Comparison of ENCODE assay signal across 14 mouse cellular contexts in genomic region chr17:45208596-45209386, GRCm38 (mm10).
DNase-seq lines count a peak whose midpoint lies in the region; ATAC-seq and TF ChIP-seq lines count a peak whose summit lies in the region.
"Had no signal": no experiment of that assay in that cellular context is flagged by ENCODE, and none has a peak within 500 bp of the region (broad histone marks: within the 10 kb centered on the region; RNA-seq: fewer than 3 reads in every experiment).

No protein-coding gene starts in this region.

- no peaks in the 10 kb centered on the region for H3K4me1 ChIP-seq in forebrain, postnatal 0 days (ENCODE audit: insufficient read depth)
- no peaks in the 10 kb centered on the region for H3K4me1 ChIP-seq in forebrain, embryonic 15.5 days
- no peaks in the 10 kb centered on the region for H3K4me1 ChIP-seq in embryonic facial prominence, embryonic 11.5 days (ENCODE audit: control insufficient read depth, insufficient read depth, low read length)
- H3K4me1 ChIP-seq in midbrain, embryonic 16.5 days (ENCODE audit: control insufficient read depth, insufficient read depth, low read length): 0 out of 2 replicates have a peak, but pooled peaks cover 4% of the 10 kb centered on the region
- H3K4me1 ChIP-seq: intestine, embryonic 15.5 days; liver, embryonic 15.5 days had no signal

- H3K4me3 ChIP-seq in forebrain, postnatal 0 days (ENCODE audit: low read depth, low read length): no peak overlapping the region
- H3K4me3 ChIP-seq in forebrain, embryonic 15.5 days: no peak overlapping the region
- no peak overlapping the region for H3K4me3 ChIP-seq in embryonic facial prominence, embryonic 11.5 days (ENCODE audit: low read depth, low read length)
- H3K4me3 ChIP-seq in midbrain, embryonic 16.5 days (ENCODE audit: low read depth, low read length): no peak overlapping the region
- H3K4me3 ChIP-seq: embryonic facial prominence, embryonic 13.5 days; heart, embryonic 12.5 days; intestine, embryonic 15.5 days; liver, embryonic 15.5 days had no signal

- H3K27me3 ChIP-seq in forebrain, postnatal 0 days (ENCODE audit: insufficient read depth, low read length): no peaks in the 10 kb centered on the region
- no peaks in the 10 kb centered on the region for H3K27me3 ChIP-seq in forebrain, embryonic 15.5 days
- H3K27me3 ChIP-seq in embryonic facial prominence, embryonic 11.5 days (ENCODE audit: control insufficient read depth, insufficient read depth, low read length): no peaks in the 10 kb centered on the region
- no peaks in the 10 kb centered on the region for H3K27me3 ChIP-seq in midbrain, embryonic 16.5 days (ENCODE audit: control insufficient read depth, insufficient read depth, low read depth, low read length)
- H3K27me3 ChIP-seq: heart, embryonic 12.5 days; intestine, embryonic 15.5 days; liver, embryonic 15.5 days had no signal

- ATAC-seq in forebrain, postnatal 0 days: peak; percentile 29; the same call in 1 of the 2 replicates
- ATAC-seq in forebrain, embryonic 15.5 days (replicated peaks): no peak
- no peak; the same call in 1 of the 2 replicates for ATAC-seq in embryonic facial prominence, embryonic 11.5 days (replicated peaks; ENCODE audit: insufficient number of reproducible peaks, low FRiP score, low TSS enrichment, low read depth)
- ATAC-seq in midbrain, embryonic 16.5 days: peak; percentile 28; the same call in 1 of the 2 replicates
- ATAC-seq in erythroid progenitor cell, adult 5-6 weeks (replicated peaks; ENCODE audit: low FRiP score, poor library complexity, severe bottlenecking): no peak
- no peak for ATAC-seq in activated CD4-positive, CD25-positive, alpha-beta regulatory T cell, adult 4 months
- ATAC-seq: intestine, embryonic 15.5 days had no signal

- peak; percentile 11 for DNase-seq in forebrain, postnatal 0 days
- peak; percentile 27 for DNase-seq in embryonic facial prominence, embryonic 11.5 days (ENCODE audit: low spot score)
- DNase-seq in layer of hippocampus, adult 8-10 months (ENCODE audit: low spot score in 2 of 2): peak; percentile 28 to 29
- DNase-seq in kidney, postnatal 14 days: no peak
- DNase-seq: B cell, adult 2 months had no signal

- H3K4me2 ChIP-seq in forebrain, postnatal 0 days (ENCODE audit: low read depth): no peak overlapping the region
- H3K4me2 ChIP-seq in forebrain, embryonic 15.5 days (replicated peaks): no peak overlapping the region
- no peak overlapping the region for H3K4me2 ChIP-seq in embryonic facial prominence, embryonic 11.5 days (ENCODE audit: low read depth, low read length)
- no peak overlapping the region for H3K4me2 ChIP-seq in midbrain, embryonic 16.5 days (ENCODE audit: low read length)
- H3K4me2 ChIP-seq: embryonic facial prominence, embryonic 13.5 days; heart, embryonic 12.5 days; intestine, embryonic 15.5 days; liver, embryonic 15.5 days had no signal

- no peaks in the 10 kb centered on the region for H3K9me3 ChIP-seq in forebrain, postnatal 0 days (ENCODE audit: low read length)
- H3K9me3 ChIP-seq in forebrain, embryonic 15.5 days: no peaks in the 10 kb centered on the region
- no peaks in the 10 kb centered on the region for H3K9me3 ChIP-seq in embryonic facial prominence, embryonic 11.5 days (replicated peaks; ENCODE audit: control insufficient read depth, low read length)
- no peaks in the 10 kb centered on the region for H3K9me3 ChIP-seq in midbrain, embryonic 16.5 days (replicated peaks; ENCODE audit: control insufficient read depth, low read length, poor library complexity, severe bottlenecking)
- H3K9me3 ChIP-seq: intestine, embryonic 15.5 days; liver, embryonic 15.5 days had no signal

- H3K27ac ChIP-seq in forebrain, postnatal 0 days (ENCODE audit: low read depth, low read length): no peak overlapping the region
- no peak overlapping the region for H3K27ac ChIP-seq in forebrain, embryonic 15.5 days (replicated peaks)
- H3K27ac ChIP-seq in embryonic facial prominence, embryonic 11.5 days (replicated peaks; ENCODE audit: low read depth, low read length): no peak overlapping the region
- H3K27ac ChIP-seq in midbrain, embryonic 16.5 days (ENCODE audit: low read length): no peak overlapping the region
- H3K27ac ChIP-seq: embryonic facial prominence, embryonic 13.5 days; intestine, embryonic 15.5 days; liver, embryonic 15.5 days; macrophage had no signal

- 42% methylated on average over 14 of the region's 14 CpGs for WGBS in forebrain, postnatal 0 days
- 45% methylated on average over 14 of the region's 14 CpGs for WGBS in forebrain, embryonic 15.5 days
- WGBS in embryonic facial prominence, embryonic 11.5 days: 49% methylated on average over 14 of the region's 14 CpGs
- 34% methylated on average over 14 of the region's 14 CpGs for WGBS in midbrain, embryonic 16.5 days

- no peaks in the 10 kb centered on the region for H3K36me3 ChIP-seq in forebrain, postnatal 0 days (ENCODE audit: insufficient read depth)
- no peaks in the 10 kb centered on the region for H3K36me3 ChIP-seq in forebrain, embryonic 15.5 days
- H3K36me3 ChIP-seq in embryonic facial prominence, embryonic 11.5 days (replicated peaks; ENCODE audit: control insufficient read depth, insufficient read depth, low read depth, low read length): no peaks in the 10 kb centered on the region; the same call in 1 of the 2 replicates
- H3K36me3 ChIP-seq in midbrain, embryonic 16.5 days (ENCODE audit: control insufficient read depth, insufficient read depth, low read length): no peaks in the 10 kb centered on the region
- H3K36me3 ChIP-seq: embryonic facial prominence, embryonic 13.5 days; heart, embryonic 12.5 days; intestine, embryonic 15.5 days; liver, embryonic 15.5 days had no signal

- no peak for TF ChIP-seq CTCF in forebrain, postnatal 0 days (IDR thresholded peaks at IDR 0.05; ENCODE audit: low read depth)

- no peak overlapping the region for H3K9ac ChIP-seq in forebrain, postnatal 0 days
- H3K9ac ChIP-seq in forebrain, embryonic 15.5 days (replicated peaks): no peak overlapping the region
- H3K9ac ChIP-seq in embryonic facial prominence, embryonic 11.5 days (replicated peaks; ENCODE audit: low read length): no peak overlapping the region
- no peak overlapping the region for H3K9ac ChIP-seq in midbrain, embryonic 16.5 days (ENCODE audit: low read depth, low read length)
- H3K9ac ChIP-seq: embryonic facial prominence, embryonic 13.5 days; heart, embryonic 12.5 days; intestine, embryonic 15.5 days; liver, embryonic 15.5 days had no signal

Comparison
In these comparisons a context has a peak if more than half of its experiments do, and no peak if none do; other contexts are left out.
1. ATAC-seq: peak in forebrain, postnatal 0 days (single experiment) and midbrain, embryonic 16.5 days (single experiment); none in forebrain, embryonic 15.5 days (single experiment), embryonic facial prominence, embryonic 11.5 days (single experiment), erythroid progenitor cell, adult 5-6 weeks (single experiment) and activated CD4-positive, CD25-positive, alpha-beta regulatory T cell, adult 4 months (single experiment).